ENCODE assay signal across 27 mouse cellular contexts in the genomic region with DNA sequence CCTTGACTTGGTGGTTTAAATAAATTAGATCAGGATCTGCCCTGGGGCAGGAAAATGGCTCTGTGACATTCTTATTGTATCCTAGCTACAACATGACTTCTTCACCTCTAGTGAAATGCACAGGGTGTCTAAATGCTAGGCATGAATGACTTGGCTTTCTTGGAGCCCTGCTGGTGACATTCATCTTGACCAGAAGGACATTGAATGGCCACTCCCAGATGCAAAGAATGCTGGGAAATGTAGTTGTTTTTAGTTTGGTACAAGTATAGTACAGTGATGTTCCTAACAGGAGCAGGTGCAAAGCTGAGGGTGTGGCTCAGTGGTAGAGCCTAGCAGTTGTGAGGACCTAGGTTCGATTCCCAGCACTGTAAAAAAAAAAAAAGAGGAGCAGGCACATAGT. TPM values are rescaled to one million over a fixed set of nuclear protein-coding genes. Genes with fewer than 3 reads are reported as not detected.
DNase-seq lines count a peak whose midpoint lies in the region; ATAC-seq and TF ChIP-seq lines count a peak whose summit lies in the region.
"Had no signal": no experiment of that assay in that cellular context is flagged by ENCODE, and none has a peak within 500 bp of the region (broad histone marks: within the 10 kb centered on the region; RNA-seq: fewer than 3 reads in every experiment).

No protein-coding gene starts in this region.

- H3K27me3 ChIP-seq in midbrain, embryonic 11.5 days (ENCODE audit: control insufficient read depth, insufficient read depth, low read length): no peaks in the 10 kb centered on the region
- no peaks in the 10 kb centered on the region for H3K27me3 ChIP-seq in midbrain, postnatal 0 days (ENCODE audit: insufficient read depth, low read length)
- H3K27me3 ChIP-seq: forebrain, embryonic 12.5 days; forebrain, embryonic 15.5 days; Patski had no signal

- no peak for TF ChIP-seq CTCF in midbrain, postnatal 0 days (IDR thresholded peaks at IDR 0.05)

- WGBS in midbrain, embryonic 11.5 days: 68% methylated on average over 1 of the region's 1 CpGs
- WGBS in midbrain, postnatal 0 days: 77% methylated on average over 1 of the region's 1 CpGs

- no peak overlapping the region for H3K4me2 ChIP-seq in midbrain, embryonic 11.5 days
- H3K4me2 ChIP-seq in midbrain, postnatal 0 days (ENCODE audit: low read depth, low read length, poor library complexity, severe bottlenecking): no peak overlapping the region
- H3K4me2 ChIP-seq: embryonic facial prominence, embryonic 13.5 days; embryonic facial prominence, embryonic 15.5 days; forebrain, embryonic 12.5 days; forebrain, embryonic 15.5 days had no signal

- DNase-seq in midbrain, embryonic 11.5 days (ENCODE audit: low spot score, missing footprints): peak; percentile 2
- DNase-seq in midbrain, postnatal 0 days (ENCODE audit: low spot score): no peak
- peak; percentile 30 for DNase-seq in R1 (ENCODE audit: low read depth, low spot score)
- no peak for DNase-seq in adrenal gland, postnatal 14 days
- DNase-seq: adrenal gland, adult 8-10 months; adrenal gland, postnatal 25 days; B cell, adult 2 months; cerebellum, adult 11 months; cerebellum, adult 18-20 months; cerebellum, adult 8-10 months; cerebellum, adult 9-11 months; cerebellum, postnatal 14 days; cerebellum, postnatal 36 days; embryo, embryonic 11 days; forebrain, postnatal 0 days had no signal

- no peak overlapping the region for H3K9ac ChIP-seq in midbrain, embryonic 11.5 days (ENCODE audit: low read length)
- no peak overlapping the region for H3K9ac ChIP-seq in midbrain, postnatal 0 days (replicated peaks; ENCODE audit: low read length, poor library complexity, severe bottlenecking)
- H3K9ac ChIP-seq: embryonic facial prominence, embryonic 13.5 days; embryonic facial prominence, embryonic 15.5 days; forebrain, embryonic 12.5 days; forebrain, embryonic 15.5 days; forebrain, postnatal 0 days had no signal

- no peaks in the 10 kb centered on the region for H3K36me3 ChIP-seq in midbrain, embryonic 11.5 days (ENCODE audit: control insufficient read depth, insufficient read depth, low read length)
- peaks cover 11% of the 10 kb centered on the region; the same call in 1 of the 2 replicates for H3K36me3 ChIP-seq in midbrain, postnatal 0 days (ENCODE audit: insufficient read depth, low read length)
- H3K36me3 ChIP-seq: embryonic facial prominence, embryonic 13.5 days; embryonic facial prominence, embryonic 15.5 days; forebrain, embryonic 10.5 days; forebrain, embryonic 12.5 days; forebrain, embryonic 15.5 days; G1E had no signal

- H3K4me1 ChIP-seq in midbrain, embryonic 11.5 days (ENCODE audit: control insufficient read depth, insufficient read depth, low read length): no peaks in the 10 kb centered on the region
- peaks cover 5% of the 10 kb centered on the region; the same call in 1 of the 2 replicates for H3K4me1 ChIP-seq in midbrain, postnatal 0 days (ENCODE audit: insufficient read depth, low read length)
- H3K4me1 ChIP-seq: embryonic facial prominence, embryonic 15.5 days had no signal

- ATAC-seq in midbrain, embryonic 11.5 days (ENCODE audit: low FRiP score): no peak
- ATAC-seq in midbrain, postnatal 0 days (ENCODE audit: low FRiP score): no peak
- no peak for ATAC-seq in frontal cortex, adult (ENCODE audit: low TSS enrichment)
- ATAC-seq: activated CD4-positive, CD25-positive, alpha-beta regulatory T cell, adult 4 months; CD4-positive, CD25-positive, alpha-beta regulatory T cell, adult 4 months; forebrain, embryonic 15.5 days; forebrain, postnatal 0 days; Patski had no signal

- no peak overlapping the region for H3K27ac ChIP-seq in midbrain, embryonic 11.5 days (ENCODE audit: low read depth, low read length)
- no peak overlapping the region for H3K27ac ChIP-seq in midbrain, postnatal 0 days (ENCODE audit: low read depth, low read length)
- H3K27ac ChIP-seq: embryonic facial prominence, embryonic 13.5 days; embryonic facial prominence, embryonic 15.5 days; forebrain, embryonic 10.5 days; forebrain, embryonic 12.5 days; forebrain, embryonic 15.5 days had no signal

- no peak overlapping the region for H3K4me3 ChIP-seq in midbrain, embryonic 11.5 days (ENCODE audit: low read depth, low read length)
- H3K4me3 ChIP-seq in midbrain, postnatal 0 days (ENCODE audit: low read depth, low read length): no peak overlapping the region
- H3K4me3 ChIP-seq: embryonic facial prominence, embryonic 13.5 days; embryonic facial prominence, embryonic 15.5 days; erythroblast, embryonic 14.5 days; forebrain, embryonic 10.5 days; forebrain, embryonic 12.5 days; forebrain, embryonic 15.5 days had no signal

- no peaks in the 10 kb centered on the region for H3K9me3 ChIP-seq in midbrain, embryonic 11.5 days (ENCODE audit: control insufficient read depth, low read length)
- H3K9me3 ChIP-seq in midbrain, postnatal 0 days (ENCODE audit: low read length): no peaks in the 10 kb centered on the region
- H3K9me3 ChIP-seq: embryonic facial prominence, embryonic 13.5 days; embryonic facial prominence, embryonic 15.5 days; forebrain, embryonic 10.5 days; forebrain, embryonic 12.5 days; forebrain, embryonic 15.5 days had no signal

RNA-seq across cellular contexts. Expression of gene Phactr3, which starts 30.5 kb away (rescaled TPM):
- polyA plus RNA-seq in midbrain, embryonic 11.5 days (2014; fragmentation: Nextera tagmentation; extraction: Ambion mirVana): 11.7 and 13.9 TPM in 2 replicates
- total RNA-seq in midbrain, postnatal 0 days (2014; rRNA removed): 105 and 130 TPM in 2 replicates
- polyA plus RNA-seq in midbrain, postnatal 0 days (2015; fragmentation: Nextera tagmentation; extraction: Ambion mirVana): 94.2 and 96.5 TPM in 2 replicates
- total RNA-seq in adrenal gland, postnatal 14 days (2021): 1.5 and 4.1 TPM in 2 replicates
- total RNA-seq: common myeloid progenitor, adult 5-6 weeks had no signal
- polyA plus RNA-seq: erythroblast, embryonic 14.5 days; G1E; Patski had no signal

Comparison
In these comparisons a context has a peak if more than half of its experiments do, and no peak if none do; other contexts are left out.
1. DNase-seq: peak in midbrain, embryonic 11.5 days (single experiment) and R1 (single experiment); none in midbrain, postnatal 0 days (single experiment) and adrenal gland, postnatal 14 days (single experiment).
2. RNA of gene Phactr3, which starts 30.5 kb away (total RNA-seq): 105 to 130 TPM in midbrain, postnatal 0 days; 1.5 to 4.1 TPM in adrenal gland, postnatal 14 days; every median in the first group is over 10 times any median in the second.